ENCODE assay signal across 18 mouse cellular contexts in the genomic region with DNA sequence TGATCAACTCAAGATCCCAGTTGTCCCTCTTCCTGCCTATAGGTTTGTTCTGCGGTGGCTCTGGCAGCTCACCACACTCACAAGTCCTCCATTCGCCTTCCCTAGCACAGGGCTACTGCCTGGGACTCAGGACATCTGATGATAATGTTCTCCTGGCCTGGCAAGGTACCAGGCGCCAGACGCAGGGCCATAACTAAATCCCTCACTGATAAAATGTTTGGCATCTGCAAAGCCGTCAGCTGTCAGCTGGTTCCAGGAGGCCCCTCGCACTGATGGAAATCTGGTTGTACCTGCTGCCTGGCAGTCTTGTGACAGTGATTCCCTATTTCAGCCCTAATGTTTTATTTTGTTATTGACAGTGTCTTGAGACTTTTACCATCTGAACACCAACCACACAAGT.
A peak's percentile ranks its signal among the peaks of the same experiment; 100 is the strongest.
DNase-seq lines count a peak whose midpoint lies in the region; ATAC-seq and TF ChIP-seq lines count a peak whose summit lies in the region.
"Had no signal": no experiment of that assay in that cellular context is flagged by ENCODE, and none has a peak within 500 bp of the region (broad histone marks: within the 10 kb centered on the region; RNA-seq: fewer than 3 reads in every experiment).

No protein-coding gene starts in this region.

- intact Hi-C loops in heart, postnatal 25 days (cut with DNase I): loop anchor here (2.0 kb wide), 1 partner anchor 23 kb away; no protein-coding TSS in a partner anchor
- intact Hi-C loops in left cerebral cortex, postnatal 4 days (cut with DNase I): no loop called here
- intact Hi-C loops in left cerebral cortex, postnatal 10 days (cut with DNase I): no loop called here

- no peaks in the 10 kb centered on the region for H3K36me3 ChIP-seq in heart, embryonic 13.5 days
- H3K36me3 ChIP-seq in stomach, postnatal 0 days (ENCODE audit: control insufficient read depth, insufficient read depth, low read length): no peaks in the 10 kb centered on the region
- H3K36me3 ChIP-seq in forebrain, embryonic 10.5 days (replicated peaks): no peaks in the 10 kb centered on the region
- H3K36me3 ChIP-seq: forebrain, embryonic 12.5 days; limb, embryonic 15.5 days; stomach, embryonic 15.5 days had no signal

- no peak for TF ChIP-seq EP300 in stomach, postnatal 0 days (optimal IDR thresholded peaks at IDR 0.05)

- H3K27ac ChIP-seq in heart, embryonic 13.5 days (replicated peaks): peak overlapping the region; percentile 30; the same call in 1 of the 2 replicates
- peak overlapping the region; percentile 18; the same call in 1 of the 2 replicates for H3K27ac ChIP-seq in stomach, postnatal 0 days (replicated peaks)
- no peak overlapping the region for H3K27ac ChIP-seq in forebrain, embryonic 10.5 days
- H3K27ac ChIP-seq: forebrain, embryonic 12.5 days; hindbrain, embryonic 14.5 days; stomach, embryonic 15.5 days had no signal

- peak; percentile 55 to 67 for DNase-seq in heart, adult 18-20 months
- no peak for DNase-seq in heart, postnatal 25 days (ENCODE audit: low spot score)
- peak; percentile 60 for DNase-seq in left cerebral cortex, postnatal 4 days
- no peak for DNase-seq in left cerebral cortex, postnatal 10 days (ENCODE audit: extremely low spot score in 1 of 2, low spot score in 2 of 2)
- no peak for DNase-seq in stomach, postnatal 0 days (ENCODE audit: low spot score)
- DNase-seq in ovary, postnatal 36 days (ENCODE audit: low spot score): no peak
- no peak for DNase-seq in forebrain, embryonic 10.5 days (ENCODE audit: extremely low spot score, low spot score)
- DNase-seq: adrenal gland, postnatal 14 days; B cell, adult 2 months; lung, adult 18-20 months; lung, postnatal 36 days; spleen, adult 18-20 months had no signal

- no peaks in the 10 kb centered on the region for H3K27me3 ChIP-seq in heart, embryonic 13.5 days (replicated peaks)
- no peaks in the 10 kb centered on the region for H3K27me3 ChIP-seq in stomach, postnatal 0 days (ENCODE audit: control insufficient read depth, insufficient read depth, low read length)
- H3K27me3 ChIP-seq in forebrain, embryonic 10.5 days (ENCODE audit: poor library complexity, severe bottlenecking): no peaks in the 10 kb centered on the region
- H3K27me3 ChIP-seq: limb, embryonic 15.5 days; stomach, embryonic 15.5 days had no signal

- no peak for ATAC-seq in heart, embryonic 13.5 days (ENCODE audit: extremely low read depth, insufficient number of reproducible peaks, low FRiP score, low TSS enrichment)
- ATAC-seq in stomach, postnatal 0 days (ENCODE audit: low FRiP score, low TSS enrichment): no peak
- ATAC-seq: intestine, embryonic 16.5 days had no signal

- TF ChIP-seq CTCF in stomach, postnatal 0 days (IDR thresholded peaks at IDR 0.05; ENCODE audit: low read depth): no peak

- no peak overlapping the region for H3K9ac ChIP-seq in heart, embryonic 13.5 days
- H3K9ac ChIP-seq in stomach, postnatal 0 days (ENCODE audit: low read length): no peak overlapping the region
- H3K9ac ChIP-seq: forebrain, embryonic 12.5 days; hindbrain, embryonic 14.5 days; limb, embryonic 15.5 days; stomach, embryonic 15.5 days had no signal

- no peak overlapping the region for H3K4me3 ChIP-seq in heart, embryonic 13.5 days
- no peak overlapping the region for H3K4me3 ChIP-seq in stomach, postnatal 0 days (ENCODE audit: low read depth, low read length)
- no peak overlapping the region for H3K4me3 ChIP-seq in forebrain, embryonic 10.5 days
- H3K4me3 ChIP-seq: forebrain, embryonic 12.5 days; limb, embryonic 15.5 days; stomach, embryonic 15.5 days had no signal

- peaks cover 63% of the 10 kb centered on the region for H3K4me1 ChIP-seq in heart, embryonic 13.5 days
- H3K4me1 ChIP-seq in stomach, postnatal 0 days (replicated peaks; ENCODE audit: control insufficient read depth, insufficient read depth): peaks cover 4% of the 10 kb centered on the region; the same call in 1 of the 2 replicates
- H3K4me1 ChIP-seq in forebrain, embryonic 10.5 days: no peaks in the 10 kb centered on the region

- H3K9me3 ChIP-seq in heart, embryonic 13.5 days: no peaks in the 10 kb centered on the region
- H3K9me3 ChIP-seq in stomach, postnatal 0 days (ENCODE audit: control insufficient read depth, low read length): no peaks in the 10 kb centered on the region
- no peaks in the 10 kb centered on the region for H3K9me3 ChIP-seq in forebrain, embryonic 10.5 days
- H3K9me3 ChIP-seq: forebrain, embryonic 12.5 days; limb, embryonic 15.5 days; stomach, embryonic 15.5 days had no signal

- WGBS in heart, embryonic 13.5 days: 34% methylated on average over 6 of the region's 6 CpGs
- 75% methylated on average over 6 of the region's 6 CpGs for WGBS in stomach, postnatal 0 days
- 84% methylated on average over 6 of the region's 6 CpGs for WGBS in forebrain, embryonic 10.5 days

- no peak overlapping the region for H3K4me2 ChIP-seq in heart, embryonic 13.5 days
- no peak overlapping the region for H3K4me2 ChIP-seq in stomach, postnatal 0 days (replicated peaks; ENCODE audit: low read depth)
- H3K4me2 ChIP-seq: forebrain, embryonic 12.5 days; hindbrain, embryonic 14.5 days; limb, embryonic 15.5 days; stomach, embryonic 15.5 days had no signal

Comparison
In these comparisons a context has a peak if more than half of its experiments do, and no peak if none do; other contexts are left out.
1. DNase-seq: peak in heart, adult 18-20 months (2 of 2) and left cerebral cortex, postnatal 4 days (single experiment); none in heart, postnatal 25 days (single experiment), left cerebral cortex, postnatal 10 days (0 of 2), stomach, postnatal 0 days (single experiment), ovary, postnatal 36 days (single experiment) and forebrain, embryonic 10.5 days (single experiment).